Mouse (Mus musculus) liver, adult 2 months (tissue): Measurements from ENCODE around the gene Fgfr1op2.

Experiments
- CTCF ChIP-seq: fragments of 200-500 bp; IDR thresholded peaks from 2 replicates; pipeline ENCODE4 v1.5.1; 2011; ENCODE audit warnings: low read depth, low read length, control low read depth
- POLR2A ChIP-seq: fragments of 200-500 bp; IDR thresholded peaks from 2 replicates; pipeline ENCODE4 v1.6.1; 2011; ENCODE audit warnings: low read length, control low read depth; ENCODE audit not compliant: insufficient read depth; ENCODE audit errors: extremely low read depth

GRCm38 (mm10) chr6:146585134-146585533, 8.1 kb downstream of the Fgfr1op2 start:
- TF ChIP-seq CTCF, result no peak
- no peak for TF ChIP-seq POLR2A
